Mouse (Mus musculus): ENCODE measurements at regions not wholly inside any gene's neighbourhood (a gene's known extent, or its start where the extent isn't known, plus 50 kb on each side); places are given as distances from the start of the nearest gene placed in this dataset.

- Histone ChIP-seq H3K27ac (ENCODE audit: insufficient read depth, low read depth, low read length) (no peak overlapping the region), H3K4me1 (ENCODE audit: control insufficient read depth, insufficient read depth, low read length) (no peaks in the 10 kb centered on the region), H3K4me3 (ENCODE audit: insufficient read depth, low read length) (no peak overlapping the region)
- no peak for TF ChIP-seq POLR2A (IDR thresholded peaks at IDR 0.05; ENCODE audit: borderline replicate concordance, low read depth, low read length)
- TF ChIP-seq CTCF (IDR thresholded peaks at IDR 0.05; ENCODE audit: low read depth, low read length): no peak
Observed at GRCm38 (mm10) chr11:71407043-71407442, 176.5 kb upstream of the Nlrp1b start.

DNA sequence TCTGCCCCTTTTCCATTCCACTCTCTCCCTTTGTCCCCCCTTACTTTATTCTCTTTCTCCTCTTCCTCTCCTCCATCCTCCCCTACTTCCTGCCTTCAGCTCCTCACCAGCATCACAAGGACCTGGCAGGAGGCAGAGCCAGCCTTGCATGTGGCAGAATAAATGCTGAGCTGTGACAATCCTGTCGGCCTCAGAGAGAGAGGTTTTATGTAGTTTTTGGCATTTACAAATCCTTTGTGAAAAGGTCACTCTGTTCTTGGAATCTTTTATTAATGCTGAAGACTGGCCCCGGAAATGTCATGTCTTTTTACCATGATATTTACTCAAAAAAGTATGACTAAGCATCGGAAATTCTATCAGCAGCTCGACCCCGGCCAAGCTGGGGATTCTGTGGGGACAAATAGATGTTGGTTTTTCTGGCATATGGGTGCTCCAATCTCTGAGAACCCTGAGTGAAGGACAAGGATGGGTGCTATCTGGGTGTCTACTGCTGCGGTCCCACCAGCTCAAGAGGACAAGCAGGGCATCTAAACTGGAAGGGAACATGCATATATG, 178.8 kb upstream of the Nlrp1b start:
- TF ChIP-seq CTCF (IDR thresholded peaks at IDR 0.05; ENCODE audit: low read depth, low read length) (no peak), POLR2A (IDR thresholded peaks at IDR 0.05; ENCODE audit: borderline replicate concordance, low read depth, low read length) (no peak)
- H3K4me3 ChIP-seq (ENCODE audit: insufficient read depth, low read length): no peak overlapping the region
- H3K4me1 ChIP-seq (ENCODE audit: control insufficient read depth, insufficient read depth, low read length): no peaks in the 10 kb centered on the region
- H3K27ac ChIP-seq (ENCODE audit: insufficient read depth, low read depth, low read length): no peak overlapping the region

DNA sequence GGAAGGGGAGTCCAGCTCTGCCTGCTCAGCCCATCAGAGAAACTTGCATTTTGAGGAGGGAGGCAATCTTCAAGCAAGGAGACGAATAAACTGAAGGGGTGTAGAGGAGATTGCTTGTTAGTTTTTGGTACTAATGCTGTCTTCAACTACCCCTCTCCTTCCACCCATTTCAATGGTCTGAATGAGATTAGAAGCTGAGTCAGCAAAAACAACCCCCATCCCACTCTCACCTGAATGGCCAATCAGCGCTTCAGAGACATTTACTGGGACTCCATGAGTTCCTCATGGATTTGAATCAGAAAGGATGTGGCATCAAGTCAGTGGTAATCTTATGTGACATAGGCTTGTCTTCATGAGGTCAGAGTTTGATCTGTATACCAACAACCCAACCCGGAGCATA, 180.0 kb upstream of the Nlrp1b start:
- TF ChIP-seq POLR2A (IDR thresholded peaks at IDR 0.05; ENCODE audit: borderline replicate concordance, low read depth, low read length): no peak
- no peak for TF ChIP-seq CTCF (IDR thresholded peaks at IDR 0.05; ENCODE audit: low read depth, low read length)
- Histone ChIP-seq H3K27ac (ENCODE audit: insufficient read depth, low read depth, low read length) (no peak overlapping the region), H3K4me3 (ENCODE audit: insufficient read depth, low read length) (no peak overlapping the region), H3K4me1 (ENCODE audit: control insufficient read depth, insufficient read depth, low read length) (no peaks in the 10 kb centered on the region)

- no peak overlapping the region for H3K4me3 ChIP-seq (ENCODE audit: insufficient read depth, low read length)
- no peak for TF ChIP-seq POLR2A (IDR thresholded peaks at IDR 0.05; ENCODE audit: borderline replicate concordance, low read depth, low read length)
- no peak for TF ChIP-seq CTCF (IDR thresholded peaks at IDR 0.05; ENCODE audit: low read depth, low read length)
Observed at GRCm38 (mm10) chr11:71411958-71412357, 181.4 kb upstream of the Nlrp1b start.

GRCm38 (mm10) chr11:71414403-71415140, 184.0 kb upstream of the Nlrp1b start:
- Histone ChIP-seq H3K27ac (ENCODE audit: insufficient read depth, low read depth, low read length) (no peak overlapping the region), H3K4me1 (ENCODE audit: control insufficient read depth, insufficient read depth, low read length) (no peaks in the 10 kb centered on the region), H3K4me3 (ENCODE audit: insufficient read depth, low read length) (no peak overlapping the region)
- TF ChIP-seq POLR2A (IDR thresholded peaks at IDR 0.05; ENCODE audit: borderline replicate concordance, low read depth, low read length) (no peak), CTCF (IDR thresholded peaks at IDR 0.05; ENCODE audit: low read depth, low read length) (no peak)

More at GRCm38 (mm10) chr11:71411958-71412357, 181.4 kb upstream of the Nlrp1b start:
- Histone ChIP-seq H3K4me1 (ENCODE audit: control insufficient read depth, insufficient read depth, low read length) (no peaks in the 10 kb centered on the region), H3K27ac (ENCODE audit: insufficient read depth, low read depth, low read length) (no peak overlapping the region)

- Histone ChIP-seq H3K27ac (ENCODE audit: insufficient read depth, low read depth, low read length) (no peak overlapping the region), H3K4me3 (ENCODE audit: insufficient read depth, low read length) (no peak overlapping the region), H3K4me1 (ENCODE audit: control insufficient read depth, insufficient read depth, low read length) (no peaks in the 10 kb centered on the region)
- TF ChIP-seq CTCF (IDR thresholded peaks at IDR 0.05; ENCODE audit: low read depth, low read length) (no peak), POLR2A (IDR thresholded peaks at IDR 0.05; ENCODE audit: borderline replicate concordance, low read depth, low read length) (no peak)
Observed at GRCm38 (mm10) chr11:71415451-71415850, 184.9 kb upstream of the Nlrp1b start.

GRCm38 (mm10) chr11:71422291-71422840, 191.8 kb upstream of the Nlrp1b start:
- no peak overlapping the region for H3K4me3 ChIP-seq (ENCODE audit: insufficient read depth, low read length)
- TF ChIP-seq POLR2A (IDR thresholded peaks at IDR 0.05; ENCODE audit: borderline replicate concordance, low read depth, low read length) (no peak), CTCF (IDR thresholded peaks at IDR 0.05; ENCODE audit: low read depth, low read length) (no peak)
- no peak overlapping the region for H3K27ac ChIP-seq (ENCODE audit: insufficient read depth, low read depth, low read length)
- H3K4me1 ChIP-seq (ENCODE audit: control insufficient read depth, insufficient read depth, low read length): no peaks in the 10 kb centered on the region

- Histone ChIP-seq H3K27ac (ENCODE audit: insufficient read depth, low read depth, low read length) (no peak overlapping the region), H3K4me3 (ENCODE audit: insufficient read depth, low read length) (no peak overlapping the region), H3K4me1 (ENCODE audit: control insufficient read depth, insufficient read depth, low read length) (no peaks in the 10 kb centered on the region)
- TF ChIP-seq POLR2A (IDR thresholded peaks at IDR 0.05; ENCODE audit: borderline replicate concordance, low read depth, low read length): no peak
- no peak for TF ChIP-seq CTCF (IDR thresholded peaks at IDR 0.05; ENCODE audit: low read depth, low read length)
Observed at GRCm38 (mm10) chr11:71423242-71423641, 192.7 kb upstream of the Nlrp1b start.

DNA sequence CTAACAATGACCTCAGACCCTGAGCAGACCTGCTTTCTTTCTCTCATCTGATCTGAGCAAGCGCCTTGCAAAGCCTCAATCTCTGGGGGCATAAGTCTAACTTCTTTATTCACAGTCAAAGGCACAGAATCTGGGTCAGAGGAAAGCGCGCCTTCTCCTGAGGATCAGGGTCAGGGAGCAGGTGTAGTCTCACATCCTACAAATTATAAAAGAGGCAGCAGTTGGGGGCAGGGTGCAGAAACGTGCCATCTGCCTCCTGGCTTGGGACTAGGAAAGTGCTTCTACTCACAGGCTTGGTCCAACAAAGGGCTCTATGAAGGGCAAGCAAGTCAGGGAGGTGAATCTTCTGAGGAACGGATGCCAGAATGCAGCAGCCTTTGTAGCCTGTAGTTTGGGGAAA, 194.3 kb upstream of the Nlrp1b start:
- H3K27ac ChIP-seq (ENCODE audit: insufficient read depth, low read depth, low read length): no peak overlapping the region
- no peaks in the 10 kb centered on the region for H3K4me1 ChIP-seq (ENCODE audit: control insufficient read depth, insufficient read depth, low read length)
- H3K4me3 ChIP-seq (ENCODE audit: insufficient read depth, low read length): no peak overlapping the region
- TF ChIP-seq CTCF (IDR thresholded peaks at IDR 0.05; ENCODE audit: low read depth, low read length) (no peak), POLR2A (IDR thresholded peaks at IDR 0.05; ENCODE audit: borderline replicate concordance, low read depth, low read length) (no peak)

DNA sequence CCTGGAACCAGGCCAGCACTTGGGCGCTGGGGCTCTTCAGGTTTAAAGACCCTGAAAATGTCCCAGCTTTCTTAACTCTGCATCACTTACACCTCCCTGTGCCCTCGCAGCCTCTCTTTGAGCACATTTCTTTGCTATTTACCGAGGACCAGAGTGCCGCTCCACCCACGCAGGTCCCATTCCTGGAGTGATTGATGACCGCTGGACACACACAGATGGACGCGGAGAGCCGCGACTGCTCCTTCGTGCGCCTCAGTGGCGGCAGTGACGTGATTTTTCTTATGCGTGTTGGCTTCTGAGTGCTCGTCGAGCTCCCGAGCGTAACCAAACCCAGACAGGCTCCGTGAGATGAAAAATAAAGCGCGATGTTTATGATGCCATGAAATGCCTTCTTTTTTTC, 199.2 kb upstream of the Nlrp1b start:
- no peak overlapping the region for H3K27ac ChIP-seq (ENCODE audit: insufficient read depth, low read depth, low read length)
- TF ChIP-seq POLR2A (IDR thresholded peaks at IDR 0.05; ENCODE audit: borderline replicate concordance, low read depth, low read length) (no peak), CTCF (IDR thresholded peaks at IDR 0.05; ENCODE audit: low read depth, low read length) (no peak)
- no peaks in the 10 kb centered on the region for H3K4me1 ChIP-seq (ENCODE audit: control insufficient read depth, insufficient read depth, low read length)
- no peak overlapping the region for H3K4me3 ChIP-seq (ENCODE audit: insufficient read depth, low read length)
